Mouse (Mus musculus): Measurements from ENCODE around the gene Rp9. TPM values are rescaled to one million over a fixed set of nuclear protein-coding genes. Genes with fewer than 3 reads are reported as not detected.

Rp9 gene
- polyA plus RNA-seq, 1 experiment from 2014 or later = 69.4 TPM

GRCm38 (mm10) chr9:22428666-22429410 lies 40.7 kb downstream of the Rp9 start:
- H3K4me2 ChIP-seq (replicated peaks) = no peak overlapping the region
- no peak overlapping the region for H3K9ac ChIP-seq
- H3K27me3 ChIP-seq (ENCODE audit: control insufficient read depth, insufficient read depth, low read length) = no peaks in the 10 kb centered on the region
- no peak for DNase-seq (ENCODE audit: low spot score)
- no peaks in the 10 kb centered on the region for H3K36me3 ChIP-seq (replicated peaks; ENCODE audit: control insufficient read depth, insufficient read depth)
- H3K4me3 ChIP-seq (replicated peaks; ENCODE audit: low read length) = no peak overlapping the region
- no peaks in the 10 kb centered on the region for H3K9me3 ChIP-seq (ENCODE audit: control insufficient read depth, low read length)
- H3K27ac ChIP-seq = no peak overlapping the region
- WGBS = 84% methylated on average over 14 of the region's 14 CpGs
- no peak for ATAC-seq (ENCODE audit: low FRiP score)
- no peaks in the 10 kb centered on the region for H3K4me1 ChIP-seq (replicated peaks; ENCODE audit: control insufficient read depth, insufficient read depth, low read length)

- Histone ChIP-seq H3K9ac (no peak overlapping the region), H3K36me3 (replicated peaks; ENCODE audit: control insufficient read depth, insufficient read depth) (no peaks in the 10 kb centered on the region), H3K4me1 (replicated peaks; ENCODE audit: control insufficient read depth, insufficient read depth, low read length) (no peaks in the 10 kb centered on the region), H3K27me3 (ENCODE audit: control insufficient read depth, insufficient read depth, low read length) (no peaks in the 10 kb centered on the region), H3K4me2 (replicated peaks) (no peak overlapping the region), H3K4me3 (replicated peaks; ENCODE audit: low read length) (no peak overlapping the region), H3K27ac (no peak overlapping the region), H3K9me3 (ENCODE audit: control insufficient read depth, low read length) (no peaks in the 10 kb centered on the region)
- ATAC-seq (ENCODE audit: low FRiP score) (no peak), DNase-seq (ENCODE audit: low spot score) (no peak)
- 37% methylated on average over 4 of the region's 4 CpGs for WGBS
These were observed 41.4 kb downstream of the Rp9 start for GRCm38 (mm10) chr9:22428028-22428665.

- WGBS = 87% methylated on average over 4 of the region's 4 CpGs
- Histone ChIP-seq H3K9ac (no peak overlapping the region), H3K27ac (no peak overlapping the region), H3K4me3 (replicated peaks; ENCODE audit: low read length) (no peak overlapping the region), H3K27me3 (ENCODE audit: control insufficient read depth, insufficient read depth, low read length) (no peaks in the 10 kb centered on the region), H3K4me1 (replicated peaks; ENCODE audit: control insufficient read depth, insufficient read depth, low read length) (0 out of 2 replicates have a peak, but pooled peaks cover 4% of the 10 kb centered on the region), H3K36me3 (replicated peaks; ENCODE audit: control insufficient read depth, insufficient read depth) (no peaks in the 10 kb centered on the region), H3K9me3 (ENCODE audit: control insufficient read depth, low read length) (no peaks in the 10 kb centered on the region), H3K4me2 (replicated peaks) (no peak overlapping the region)
- no peak for DNase-seq (ENCODE audit: low spot score)
- ATAC-seq (ENCODE audit: low FRiP score) = no peak
These were observed 44.8 kb downstream of the Rp9 start for GRCm38 (mm10) chr9:22424719-22425118.

- Histone ChIP-seq H3K4me1 (replicated peaks; ENCODE audit: control insufficient read depth, insufficient read depth, low read length) (0 out of 2 replicates have a peak, but pooled peaks cover 4% of the 10 kb centered on the region), H3K36me3 (replicated peaks; ENCODE audit: control insufficient read depth, insufficient read depth) (no peaks in the 10 kb centered on the region), H3K9me3 (ENCODE audit: control insufficient read depth, low read length) (no peaks in the 10 kb centered on the region), H3K27ac (no peak overlapping the region), H3K4me3 (replicated peaks; ENCODE audit: low read length) (no peak overlapping the region), H3K4me2 (replicated peaks) (no peak overlapping the region), H3K27me3 (ENCODE audit: control insufficient read depth, insufficient read depth, low read length) (no peaks in the 10 kb centered on the region), H3K9ac (no peak overlapping the region)
- ATAC-seq (ENCODE audit: low FRiP score) (no peak), DNase-seq (ENCODE audit: low spot score) (no peak)
- WGBS = 87% methylated on average over 10 of the region's 10 CpGs
These were observed 45.3 kb downstream of the Rp9 start for GRCm38 (mm10) chr9:22424196-22424595.

- Histone ChIP-seq H3K27me3 (ENCODE audit: control insufficient read depth, insufficient read depth, low read length) (no peaks in the 10 kb centered on the region), H3K27ac (no peak overlapping the region), H3K36me3 (replicated peaks; ENCODE audit: control insufficient read depth, insufficient read depth) (no peaks in the 10 kb centered on the region), H3K4me3 (replicated peaks; ENCODE audit: low read length) (no peak overlapping the region), H3K9ac (no peak overlapping the region), H3K4me2 (replicated peaks) (no peak overlapping the region), H3K9me3 (ENCODE audit: control insufficient read depth, low read length) (no peaks in the 10 kb centered on the region), H3K4me1 (replicated peaks; ENCODE audit: control insufficient read depth, insufficient read depth, low read length) (0 out of 2 replicates have a peak, but pooled peaks cover 4% of the 10 kb centered on the region)
- ATAC-seq (ENCODE audit: low FRiP score) (no peak), DNase-seq (ENCODE audit: low spot score) (no peak)
- WGBS = 80% methylated on average over 1 of the region's 1 CpGs
These were observed 46.0 kb downstream of the Rp9 start for GRCm38 (mm10) chr9:22423507-22423906.

GRCm38 (mm10) chr9:22422559-22422958 lies 47.0 kb downstream of the Rp9 start:
- no peak for ATAC-seq (ENCODE audit: low FRiP score)
- H3K9me3 ChIP-seq (ENCODE audit: control insufficient read depth, low read length) = no peaks in the 10 kb centered on the region
- 80% methylated on average over 1 of the region's 1 CpGs for WGBS
- no peak overlapping the region for H3K4me2 ChIP-seq (replicated peaks)
- H3K9ac ChIP-seq = no peak overlapping the region
- no peak overlapping the region for H3K27ac ChIP-seq
- H3K36me3 ChIP-seq (replicated peaks; ENCODE audit: control insufficient read depth, insufficient read depth) = no peaks in the 10 kb centered on the region
- no peak for DNase-seq (ENCODE audit: low spot score)
- no peaks in the 10 kb centered on the region for H3K27me3 ChIP-seq (ENCODE audit: control insufficient read depth, insufficient read depth, low read length)
- no peak overlapping the region for H3K4me3 ChIP-seq (replicated peaks; ENCODE audit: low read length)
- 0 out of 2 replicates have a peak, but pooled peaks cover 4% of the 10 kb centered on the region for H3K4me1 ChIP-seq (replicated peaks; ENCODE audit: control insufficient read depth, insufficient read depth, low read length)

GRCm38 (mm10) chr9:22420491-22420890 lies 49.1 kb downstream of the Rp9 start:
- Histone ChIP-seq H3K36me3 (replicated peaks; ENCODE audit: control insufficient read depth, insufficient read depth) (no peaks in the 10 kb centered on the region), H3K27ac (no peak overlapping the region), H3K9ac (no peak overlapping the region), H3K9me3 (ENCODE audit: control insufficient read depth, low read length) (no peaks in the 10 kb centered on the region), H3K27me3 (ENCODE audit: control insufficient read depth, insufficient read depth, low read length) (no peaks in the 10 kb centered on the region), H3K4me1 (replicated peaks; ENCODE audit: control insufficient read depth, insufficient read depth, low read length) (0 out of 2 replicates have a peak, but pooled peaks cover 4% of the 10 kb centered on the region), H3K4me3 (replicated peaks; ENCODE audit: low read length) (no peak overlapping the region), H3K4me2 (replicated peaks) (no peak overlapping the region)
- WGBS = 18% methylated on average over 7 of the region's 7 CpGs
- DNase-seq (ENCODE audit: low spot score) (no peak), ATAC-seq (ENCODE audit: low FRiP score) (no peak)

GRCm38 (mm10) chr9:22419877-22420276 lies 49.7 kb downstream of the Rp9 start:
- 77% methylated on average over 3 of the region's 3 CpGs for WGBS

GRCm38 (mm10) chr9:22417547-22417946 lies 52.0 kb downstream of the Rp9 start:
- 0 out of 2 replicates have a peak, but pooled peaks cover 4% of the 10 kb centered on the region for H3K4me1 ChIP-seq (replicated peaks; ENCODE audit: control insufficient read depth, insufficient read depth, low read length)
- WGBS = 42% methylated on average over 6 of the region's 6 CpGs
- ATAC-seq (ENCODE audit: low FRiP score) = no peak

More at GRCm38 (mm10) chr9:22419877-22420276, 49.7 kb downstream of the Rp9 start:
- no peaks in the 10 kb centered on the region for H3K9me3 ChIP-seq (ENCODE audit: control insufficient read depth, low read length)
- H3K9ac ChIP-seq = no peak overlapping the region
- H3K27me3 ChIP-seq (ENCODE audit: control insufficient read depth, insufficient read depth, low read length) = no peaks in the 10 kb centered on the region
- no peaks in the 10 kb centered on the region for H3K36me3 ChIP-seq (replicated peaks; ENCODE audit: control insufficient read depth, insufficient read depth)
- ATAC-seq (ENCODE audit: low FRiP score) (no peak), DNase-seq (ENCODE audit: low spot score) (no peak)
- H3K4me3 ChIP-seq (replicated peaks; ENCODE audit: low read length) = no peak overlapping the region
- H3K27ac ChIP-seq = no peak overlapping the region
- 0 out of 2 replicates have a peak, but pooled peaks cover 4% of the 10 kb centered on the region for H3K4me1 ChIP-seq (replicated peaks; ENCODE audit: control insufficient read depth, insufficient read depth, low read length)
- no peak overlapping the region for H3K4me2 ChIP-seq (replicated peaks)

More at GRCm38 (mm10) chr9:22417547-22417946, 52.0 kb downstream of the Rp9 start:
- DNase-seq (ENCODE audit: low spot score) = no peak
- no peaks in the 10 kb centered on the region for H3K36me3 ChIP-seq (replicated peaks; ENCODE audit: control insufficient read depth, insufficient read depth)
- no peaks in the 10 kb centered on the region for H3K27me3 ChIP-seq (ENCODE audit: control insufficient read depth, insufficient read depth, low read length)
- H3K9ac ChIP-seq = no peak overlapping the region
- no peak overlapping the region for H3K4me3 ChIP-seq (replicated peaks; ENCODE audit: low read length)
- no peak overlapping the region for H3K4me2 ChIP-seq (replicated peaks)
- H3K9me3 ChIP-seq (ENCODE audit: control insufficient read depth, low read length) = no peaks in the 10 kb centered on the region
- H3K27ac ChIP-seq = no peak overlapping the region

Data from hindbrain, embryonic 14.5 days (tissue).